Mouse (Mus musculus) stomach, postnatal 0 days (tissue): ENCODE data around the gene Polr3h. TPM values are rescaled to one million over a fixed set of nuclear protein-coding genes. Genes with fewer than 3 reads are reported as not detected.
A peak's percentile ranks its signal among the peaks of the same experiment; 100 is the strongest.

Experiments
- ATAC-seq: fragments of 200-750 bp; cut with Nextera tagmentation; 2 replicates; pipeline ENCODE4 v1.8.0; 2017; ENCODE audit not compliant: low FRiP score, low TSS enrichment
- DNase-seq: peaks from one replicate; pipeline ENCODE4 v3.0.0-alpha.2; 2016; ENCODE audit warnings: low spot score
- H3K27ac ChIP-seq: fragments of 300-500 bp; sonication (generic); replicated peaks from 2 replicates; pipeline ENCODE4 v1.5.1; 2014; ENCODE audit warnings: mild to moderate bottlenecking, control low read depth
- H3K27me3 ChIP-seq: fragments of 300-500 bp; sonication (generic); 2 replicates; pipeline ENCODE4 v1.6.1; 2014; ENCODE audit warnings: low read length; ENCODE audit not compliant: control insufficient read depth, insufficient read depth
- H3K36me3 ChIP-seq: fragments of 300-500 bp; sonication (generic); 2 replicates; pipeline ENCODE4 v1.6.1; 2014; ENCODE audit warnings: low read length, mixed read lengths; ENCODE audit not compliant: control insufficient read depth, insufficient read depth
- H3K4me1 ChIP-seq: fragments of 300-500 bp; sonication (generic); replicated peaks from 2 replicates; pipeline ENCODE4 v1.6.1; 2014; ENCODE audit warnings: antibody characterized with exemption; ENCODE audit not compliant: control insufficient read depth, insufficient read depth
- H3K4me2 ChIP-seq: fragments of 300-500 bp; sonication (generic); replicated peaks from 2 replicates; pipeline ENCODE4 v1.6.1; 2014; ENCODE audit warnings: low read depth, mild to moderate bottlenecking, control low read depth, moderate library complexity
- H3K4me3 ChIP-seq: fragments of 300-500 bp; sonication (generic); 2 replicates; pipeline ENCODE4 v1.5.1; 2014; ENCODE audit warnings: low read depth, low read length, control low read depth
- H3K9ac ChIP-seq: fragments of 300-500 bp; sonication (generic); 2 replicates; pipeline ENCODE4 v1.6.1; 2014; ENCODE audit warnings: mild to moderate bottlenecking, low read length, control low read depth, mixed read lengths
- H3K9me3 ChIP-seq: fragments of 300-500 bp; sonication (generic); 2 replicates; pipeline ENCODE4 v1.6.1; 2016; ENCODE audit warnings: low read length; ENCODE audit not compliant: control insufficient read depth
- CTCF ChIP-seq: IDR thresholded peaks from 2 replicates; pipeline ENCODE4 v1.5.1; 2016; ENCODE audit warnings: antibody characterized with exemption, low read depth, mild to moderate bottlenecking, moderate library complexity
- EP300 ChIP-seq: optimal IDR thresholded peaks from 2 replicates; pipeline ENCODE3; 2016; ENCODE audit warnings: antibody characterized with exemption
- WGBS: fragments of 180-500 bp; shearing (Covaris S2); extraction: QIAGEN DNeasy Blood & Tissue Kit; methylation state at CpG from one replicate; pipeline ENCODE4 v1.1.7; 2014; 5-methylcytosine and 5-hydroxymethylcytosine counted together
- polyA plus RNA-seq: library from polyadenylated mRNA; unstranded; fragments of >200 nt; fragmentation: Nextera tagmentation; extraction: Ambion mirVana; gene quantifications from 2 replicates; pipeline ENCODE4 v1.2.1, GENCODE M21; 2015

Gene Polr3h
- polyA plus RNA-seq, 1 experiment from 2014 or later: 65.6 TPM

DNA sequence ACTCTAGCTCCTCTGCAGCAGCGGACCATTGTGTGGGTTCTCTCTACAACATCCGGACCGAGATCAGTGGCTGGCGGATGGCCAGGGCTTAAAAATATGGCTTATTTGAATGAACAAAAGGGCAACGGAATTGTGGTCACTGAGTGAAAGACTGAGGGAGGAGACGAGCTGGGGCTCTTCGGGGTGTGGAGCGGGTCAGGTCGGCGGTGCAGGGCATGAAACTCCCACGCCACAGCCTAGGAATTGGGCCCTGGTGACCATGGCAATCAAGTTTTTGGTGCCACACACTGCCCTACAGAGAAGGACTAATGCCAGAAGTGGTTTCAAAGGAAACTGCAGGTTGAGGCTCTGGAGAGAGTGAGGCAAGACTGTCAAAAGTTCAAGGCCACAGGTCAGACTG, 2.2 kb upstream of the Polr3h start:
- 46% methylated on average over 11 of the region's 11 CpGs for WGBS
- no peak for ATAC-seq
- Histone ChIP-seq H3K4me1 (0 out of 2 replicates have a peak, but pooled peaks cover 8% of the 10 kb centered on the region), H3K27me3 (no peaks in the 10 kb centered on the region), H3K4me3 (no peak overlapping the region), H3K27ac (peak overlapping the region; percentile 53; the same call in 1 of the 2 replicates), H3K9me3 (no peaks in the 10 kb centered on the region), H3K9ac (no peak overlapping the region), H3K4me2 (no peak overlapping the region), H3K36me3 (no peaks in the 10 kb centered on the region)
- no peak for TF ChIP-seq EP300
- no peak for TF ChIP-seq CTCF
- DNase-seq: no peak

DNA sequence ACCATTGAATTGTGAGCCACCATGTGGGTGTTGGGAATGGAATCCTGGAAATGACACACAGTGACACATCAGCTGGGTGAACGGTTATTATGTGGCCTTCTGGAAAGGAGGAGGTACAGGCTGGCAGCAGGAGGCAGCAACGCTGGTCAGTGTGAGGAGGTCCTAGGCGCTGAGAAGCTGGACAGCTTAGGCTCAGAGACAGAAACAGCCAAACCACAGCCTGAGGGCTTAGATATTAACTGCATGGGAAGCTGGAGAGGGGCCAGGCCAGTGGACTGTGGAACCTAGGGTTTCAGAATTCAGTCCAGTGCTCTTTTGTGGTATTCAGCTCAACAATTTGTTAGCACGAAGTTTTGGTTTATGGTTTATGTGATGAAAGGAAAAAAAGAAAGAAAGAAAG, 1.7 kb upstream of the Polr3h start:
- Histone ChIP-seq H3K9ac (no peak overlapping the region), H3K27ac (peak overlapping the region; percentile 63; the same call in 1 of the 2 replicates), H3K9me3 (no peaks in the 10 kb centered on the region), H3K27me3 (no peaks in the 10 kb centered on the region), H3K4me2 (no peak overlapping the region), H3K4me3 (no peak overlapping the region), H3K4me1 (0 out of 2 replicates have a peak, but pooled peaks cover 8% of the 10 kb centered on the region), H3K36me3 (no peaks in the 10 kb centered on the region)
- ATAC-seq (no peak), DNase-seq (no peak)
- TF ChIP-seq CTCF: no peak
- TF ChIP-seq EP300: no peak
- 32% methylated on average over 4 of the region's 4 CpGs for WGBS

DNA sequence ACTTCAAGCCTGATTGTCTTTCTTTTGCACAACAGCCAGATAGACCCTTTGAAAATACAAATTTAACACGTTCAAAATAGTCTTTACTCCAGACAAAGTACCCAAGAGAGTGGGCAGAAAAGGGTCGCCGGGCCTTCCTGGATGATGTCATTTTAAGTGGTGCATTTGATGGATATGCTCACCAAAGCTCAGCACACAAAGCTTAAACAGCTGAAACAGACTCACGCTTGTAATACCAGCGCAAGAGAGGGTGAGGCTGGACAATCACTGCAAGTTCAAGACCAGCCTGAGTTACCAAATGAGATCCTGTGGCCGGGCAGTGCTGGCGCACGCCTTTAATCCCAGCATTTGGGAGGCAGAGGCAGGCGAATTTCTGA, 394 bp upstream of the Polr3h start:
- H3K27ac ChIP-seq: 0 out of 2 replicates have a peak overlapping the region, but pooled peaks have one; percentile 13
- TF ChIP-seq CTCF (no peak), EP300 (no peak)
- peak; percentile 14 for ATAC-seq

DNA sequence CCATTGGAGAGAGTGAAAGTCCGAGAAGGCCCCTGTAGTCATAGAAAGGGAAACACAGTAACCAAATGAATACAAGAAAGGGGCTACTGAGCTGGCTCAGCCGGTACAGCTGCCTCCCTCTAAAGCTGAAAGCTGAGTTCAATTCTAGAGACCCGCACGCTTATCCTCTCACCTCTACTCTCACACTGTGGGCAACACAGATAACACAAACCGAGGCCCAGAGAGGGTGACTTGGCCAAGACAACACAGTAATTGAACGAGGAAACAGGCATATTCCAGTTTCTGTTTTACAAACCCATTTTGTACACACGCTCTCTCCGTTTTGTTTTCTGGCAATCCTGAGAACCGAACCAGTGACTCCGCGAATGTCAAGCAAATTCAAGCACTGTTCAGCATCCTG, 1.1 kb downstream of the Polr3h start:
- Histone ChIP-seq H3K9ac (no peak overlapping the region), H3K4me3 (peak overlapping the region; percentile 61; the same call in 1 of the 2 replicates), H3K9me3 (no peaks in the 10 kb centered on the region), H3K4me2 (peak overlapping the region; percentile 91), H3K27me3 (no peaks in the 10 kb centered on the region), H3K36me3 (no peaks in the 10 kb centered on the region), H3K27ac (no peak overlapping the region), H3K4me1 (0 out of 2 replicates have a peak, but pooled peaks cover 8% of the 10 kb centered on the region)
- TF ChIP-seq EP300: no peak
- TF ChIP-seq CTCF: no peak
- no peak for DNase-seq
- 90% methylated on average over 11 of the region's 11 CpGs for WGBS
- ATAC-seq: no peak

More for the DNA sequence above, 394 bp upstream of the Polr3h start:
- Histone ChIP-seq H3K4me2 (peak overlapping the region; percentile 27), H3K9ac (no peak overlapping the region), H3K9me3 (no peaks in the 10 kb centered on the region), H3K36me3 (no peaks in the 10 kb centered on the region), H3K4me1 (0 out of 2 replicates have a peak, but pooled peaks cover 8% of the 10 kb centered on the region), H3K27me3 (no peaks in the 10 kb centered on the region), H3K4me3 (peak overlapping the region; percentile 61; the same call in 1 of the 2 replicates)
- WGBS: 37% methylated on average over 9 of the region's 9 CpGs
- DNase-seq: no peak

DNA sequence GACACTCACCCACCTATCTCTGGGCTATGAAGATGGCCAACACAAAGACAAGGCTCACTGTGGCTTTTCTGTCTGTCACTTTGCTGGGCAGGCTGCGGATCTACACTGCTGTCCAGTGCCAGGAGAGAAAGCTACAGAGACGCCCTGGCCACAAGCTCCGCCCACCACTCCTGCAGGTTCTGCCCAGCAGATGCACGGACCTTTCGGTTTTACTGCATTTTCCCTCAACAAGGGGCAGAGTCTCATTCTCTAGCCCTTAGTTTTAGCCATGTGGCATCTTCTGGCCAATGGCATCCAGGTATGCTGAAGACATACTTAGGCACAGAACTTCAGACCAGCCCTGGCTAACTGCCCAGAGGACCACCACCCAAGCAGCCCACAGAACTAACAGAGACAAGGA, 4.8 kb downstream of the Polr3h start:
- H3K36me3 ChIP-seq: peaks cover 2% of the 10 kb centered on the region; the same call in 1 of the 2 replicates
- no peak overlapping the region for H3K4me3 ChIP-seq
- H3K4me1 ChIP-seq: 0 out of 2 replicates have a peak, but pooled peaks cover 5% of the 10 kb centered on the region
- DNase-seq: no peak
- H3K9me3 ChIP-seq: no peaks in the 10 kb centered on the region
- no peak overlapping the region for H3K4me2 ChIP-seq
- no peak overlapping the region for H3K9ac ChIP-seq
- no peak overlapping the region for H3K27ac ChIP-seq
- H3K27me3 ChIP-seq: no peaks in the 10 kb centered on the region
- ATAC-seq: no peak
- TF ChIP-seq EP300 (no peak), CTCF (no peak)
- 63% methylated on average over 5 of the region's 5 CpGs for WGBS

DNA sequence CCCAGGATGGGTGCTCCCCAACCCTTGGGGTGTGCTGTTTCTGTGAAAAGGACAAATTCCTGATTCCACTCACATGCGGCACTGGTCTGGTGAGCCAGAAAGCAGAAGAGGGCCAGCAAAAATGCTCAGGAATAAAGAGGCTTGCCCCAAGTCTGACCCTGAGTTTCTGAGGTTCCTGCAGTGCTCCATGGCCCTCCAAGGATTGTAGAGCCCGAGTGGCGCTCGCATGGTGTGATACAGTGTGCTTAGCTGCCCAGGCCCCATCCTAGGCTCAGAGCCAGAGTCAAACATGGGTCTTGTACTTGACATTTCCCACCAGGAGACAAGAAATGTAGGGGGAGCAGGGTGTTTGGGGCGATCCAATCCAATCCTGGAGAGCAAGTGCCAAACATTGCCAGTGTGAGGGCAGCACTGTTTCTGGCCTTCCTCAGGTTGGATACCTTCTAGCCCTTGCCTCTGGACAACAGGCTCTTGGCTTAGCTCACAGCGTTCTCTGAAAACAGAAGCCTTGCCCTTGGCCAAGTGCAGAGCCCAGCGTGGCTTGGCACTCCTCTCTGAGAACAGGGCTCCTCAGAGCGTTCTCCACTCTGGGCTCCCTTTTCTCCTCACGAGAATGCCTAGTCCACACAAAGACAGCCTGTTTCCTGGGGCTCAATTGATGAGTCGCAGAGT, 5.4 kb downstream of the Polr3h start:
- Histone ChIP-seq H3K36me3 (peaks cover 5% of the 10 kb centered on the region), H3K9me3 (no peaks in the 10 kb centered on the region), H3K4me1 (0 out of 2 replicates have a peak, but pooled peaks cover 5% of the 10 kb centered on the region), H3K27ac (no peak overlapping the region), H3K27me3 (no peaks in the 10 kb centered on the region), H3K4me2 (no peak overlapping the region), H3K4me3 (no peak overlapping the region), H3K9ac (no peak overlapping the region)
- WGBS: 75% methylated on average over 10 of the region's 10 CpGs
- ATAC-seq: no peak
- DNase-seq: no peak
- no peak for TF ChIP-seq EP300
- no peak for TF ChIP-seq CTCF
